Mouse (Mus musculus): ENCODE data around the gene Map2k6.

Map2k6 gene

GRCm38 (mm10) chr11:110403602-110404001 is 4.7 kb downstream of the Map2k6 start:
- DNase-seq (ENCODE audit: low read depth, low spot score), result no peak

GRCm38 (mm10) chr11:110405607-110406006 is 6.7 kb downstream of the Map2k6 start:
- no peak for DNase-seq (ENCODE audit: low read depth, low spot score)

- no peak for DNase-seq (ENCODE audit: low read depth, low spot score)
These were observed 10.2 kb downstream of the Map2k6 start for GRCm38 (mm10) chr11:110409131-110409530.

- DNase-seq (ENCODE audit: low read depth, low spot score), result peak; percentile 3
These were observed 10.9 kb downstream of the Map2k6 start for GRCm38 (mm10) chr11:110409776-110410175.

- no peak for DNase-seq (ENCODE audit: low read depth, low spot score)
These were observed 12.7 kb downstream of the Map2k6 start for GRCm38 (mm10) chr11:110411596-110411995.

- no peak for DNase-seq (ENCODE audit: low read depth, low spot score)
These were observed 15.3 kb downstream of the Map2k6 start for GRCm38 (mm10) chr11:110414263-110414662.

GRCm38 (mm10) chr11:110416691-110417090 is 17.8 kb downstream of the Map2k6 start:
- DNase-seq (ENCODE audit: low read depth, low spot score), result no peak

GRCm38 (mm10) chr11:110420463-110420862 is 21.5 kb downstream of the Map2k6 start:
- no peak for DNase-seq (ENCODE audit: low read depth, low spot score)

- no peak for DNase-seq (ENCODE audit: low read depth, low spot score)
These were observed 27.7 kb downstream of the Map2k6 start for GRCm38 (mm10) chr11:110426572-110427145.

GRCm38 (mm10) chr11:110427159-110427561 is 28.2 kb downstream of the Map2k6 start:
- DNase-seq (ENCODE audit: low read depth, low spot score), result no peak

GRCm38 (mm10) chr11:110428999-110429398 is 30.1 kb downstream of the Map2k6 start:
- no peak for DNase-seq (ENCODE audit: low read depth, low spot score)

- no peak for DNase-seq (ENCODE audit: low read depth, low spot score)
These were observed 31.0 kb downstream of the Map2k6 start for GRCm38 (mm10) chr11:110429837-110430418.

GRCm38 (mm10) chr11:110435839-110436556 is 37.1 kb downstream of the Map2k6 start:
- no peak for DNase-seq (ENCODE audit: low read depth, low spot score)

- DNase-seq (ENCODE audit: low read depth, low spot score), result no peak
These were observed 38.1 kb downstream of the Map2k6 start for GRCm38 (mm10) chr11:110436998-110437397.

GRCm38 (mm10) chr11:110438135-110438534 is 39.2 kb downstream of the Map2k6 start:
- no peak for DNase-seq (ENCODE audit: low read depth, low spot score)

- DNase-seq (ENCODE audit: low read depth, low spot score), result no peak
These were observed 39.9 kb downstream of the Map2k6 start for GRCm38 (mm10) chr11:110438700-110439296.

- DNase-seq (ENCODE audit: low read depth, low spot score), result no peak
These were observed 40.4 kb downstream of the Map2k6 start for GRCm38 (mm10) chr11:110439354-110439753.

GRCm38 (mm10) chr11:110444576-110444975 is 45.7 kb downstream of the Map2k6 start:
- no peak for DNase-seq (ENCODE audit: low read depth, low spot score)

GRCm38 (mm10) chr11:110448131-110448725 is 49.3 kb downstream of the Map2k6 start:
- peak; percentile 40 for DNase-seq (ENCODE audit: low read depth, low spot score)

GRCm38 (mm10) chr11:110448726-110449161 is 49.8 kb downstream of the Map2k6 start:
- DNase-seq (ENCODE audit: low read depth, low spot score), result no peak

GRCm38 (mm10) chr11:110449183-110449582 is 50.3 kb downstream of the Map2k6 start:
- no peak for DNase-seq (ENCODE audit: low read depth, low spot score)
